Mouse (Mus musculus): ENCODE data around the gene Rpl9-ps6. TPM values are rescaled to one million over a fixed set of nuclear protein-coding genes. Genes with fewer than 3 reads are reported as not detected.
A peak's percentile ranks its signal among the peaks of the same experiment; 100 is the strongest.

Gene Rpl9-ps6
- polyA plus RNA-seq, 1 experiment: 2.3 TPM

DNA sequence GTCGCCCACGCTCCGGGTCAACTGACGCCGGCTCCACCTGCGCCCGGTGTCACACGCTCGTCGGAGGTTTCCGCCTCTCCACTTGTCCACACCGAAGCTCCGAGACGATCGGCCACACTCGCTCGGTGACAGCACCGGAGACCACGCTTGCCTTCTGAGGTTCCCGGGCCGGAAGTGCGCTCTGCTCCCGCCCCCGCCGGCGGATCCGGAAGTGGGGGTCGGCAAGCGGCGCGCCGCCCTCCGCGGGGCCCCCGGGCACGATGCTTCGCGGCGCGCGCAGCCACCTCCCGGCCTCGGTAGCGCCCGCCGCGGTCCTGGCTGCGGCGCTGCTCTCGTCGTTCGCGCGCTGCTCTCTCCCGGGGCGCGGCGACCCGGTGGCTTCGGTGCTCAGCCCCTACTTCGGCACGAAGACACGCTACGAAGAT lies 19.3 kb upstream of the Rpl9-ps6 start, which contains the start of gene Minpp1:
Minpp1 (plus strand) TSS at position 89 of the 425 bp plus-strand sequence.
- no peaks in the 10 kb centered on the region for H3K36me3 ChIP-seq (replicated peaks; ENCODE audit: low read length)
- peaks cover 29% of the 10 kb centered on the region for H3K4me1 ChIP-seq
- peak within 1 kb of the TSS; percentile 97 for H3K4me3 ChIP-seq (replicated peaks)
- H3K9me3 ChIP-seq: no peaks in the 10 kb centered on the region
- H3K27me3 ChIP-seq (replicated peaks): peaks cover 2% of the 10 kb centered on the region
- no peak for TF ChIP-seq GATA1 (IDR thresholded peaks at IDR 0.05; ENCODE audit: borderline replicate concordance, low read length)
- TF ChIP-seq FLI1 (IDR thresholded peaks at IDR 0.05; ENCODE audit: low read length): peak; percentile 88; the same call in 1 of the 2 replicates

DNA sequence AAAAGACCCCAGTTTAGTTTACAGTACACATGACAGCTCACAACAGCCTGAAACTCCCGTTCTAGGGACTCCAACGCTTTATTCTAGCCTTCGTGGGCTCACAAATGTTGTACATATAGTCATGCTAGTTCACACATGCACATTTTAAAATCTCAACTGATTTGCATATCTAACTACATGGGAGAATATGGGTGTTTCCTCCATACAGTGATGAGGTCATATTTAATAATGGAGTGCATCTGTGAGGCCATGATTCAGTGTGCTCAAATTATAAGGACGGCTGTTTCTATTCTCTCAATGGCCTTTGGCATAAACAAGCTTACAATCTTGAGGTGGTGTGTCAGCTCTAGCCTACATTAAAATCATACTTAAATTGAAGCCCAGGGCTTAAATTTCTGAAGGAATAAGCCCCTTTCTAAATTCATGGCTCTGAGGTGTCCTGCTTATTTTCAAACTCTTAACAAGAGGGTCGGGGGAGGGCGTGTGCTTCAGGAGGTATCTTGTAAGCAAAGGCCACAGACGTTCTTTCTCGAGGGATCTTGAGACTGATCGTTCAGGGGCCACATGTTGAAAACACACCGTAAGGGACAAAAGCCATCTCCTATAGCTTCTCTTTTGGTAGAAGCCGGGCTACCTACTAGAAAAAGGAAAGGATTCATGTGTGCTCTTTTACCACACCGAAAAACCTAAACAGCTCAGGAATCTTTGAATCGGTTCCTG lies 18.7 kb upstream of the Rpl9-ps6 start:
- H3K27me3 ChIP-seq (replicated peaks): peaks cover 2% of the 10 kb centered on the region
- no peaks in the 10 kb centered on the region for H3K9me3 ChIP-seq
- H3K4me3 ChIP-seq (replicated peaks): peak overlapping the region; percentile 97
- H3K4me1 ChIP-seq: peaks cover 28% of the 10 kb centered on the region
- no peak for TF ChIP-seq GATA1 (IDR thresholded peaks at IDR 0.05; ENCODE audit: borderline replicate concordance, low read length)
- TF ChIP-seq FLI1 (IDR thresholded peaks at IDR 0.05; ENCODE audit: low read length): no peak
- H3K36me3 ChIP-seq (replicated peaks; ENCODE audit: low read length): no peaks in the 10 kb centered on the region

DNA sequence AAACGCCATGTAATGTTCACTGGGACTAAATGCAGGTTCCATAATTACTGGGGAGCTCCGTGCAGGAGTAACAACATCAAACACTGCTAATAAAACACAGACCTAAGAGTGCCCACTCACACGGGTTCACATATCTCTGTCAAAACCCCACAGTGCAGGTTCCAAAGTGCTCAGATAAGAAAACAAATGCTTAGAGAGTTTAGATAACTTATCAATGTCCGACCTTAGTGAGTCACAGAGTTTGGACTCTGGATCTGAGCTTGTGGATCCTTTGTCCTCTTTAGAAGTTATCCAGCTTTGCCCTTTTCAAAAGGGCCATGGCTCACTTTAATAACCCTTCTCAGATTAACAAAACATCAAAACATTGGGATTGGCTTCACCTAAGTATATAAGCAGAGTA lies 15.1 kb upstream of the Rpl9-ps6 start:
- peaks cover 10% of the 10 kb centered on the region for H3K4me1 ChIP-seq
- H3K36me3 ChIP-seq (replicated peaks; ENCODE audit: low read length): no peaks in the 10 kb centered on the region
- H3K4me3 ChIP-seq (replicated peaks): no peak overlapping the region
- H3K9me3 ChIP-seq: no peaks in the 10 kb centered on the region
- H3K27me3 ChIP-seq (replicated peaks): peaks cover 2% of the 10 kb centered on the region
- no peak for TF ChIP-seq GATA1 (IDR thresholded peaks at IDR 0.05; ENCODE audit: borderline replicate concordance, low read length)
- TF ChIP-seq FLI1 (IDR thresholded peaks at IDR 0.05; ENCODE audit: low read length): no peak

DNA sequence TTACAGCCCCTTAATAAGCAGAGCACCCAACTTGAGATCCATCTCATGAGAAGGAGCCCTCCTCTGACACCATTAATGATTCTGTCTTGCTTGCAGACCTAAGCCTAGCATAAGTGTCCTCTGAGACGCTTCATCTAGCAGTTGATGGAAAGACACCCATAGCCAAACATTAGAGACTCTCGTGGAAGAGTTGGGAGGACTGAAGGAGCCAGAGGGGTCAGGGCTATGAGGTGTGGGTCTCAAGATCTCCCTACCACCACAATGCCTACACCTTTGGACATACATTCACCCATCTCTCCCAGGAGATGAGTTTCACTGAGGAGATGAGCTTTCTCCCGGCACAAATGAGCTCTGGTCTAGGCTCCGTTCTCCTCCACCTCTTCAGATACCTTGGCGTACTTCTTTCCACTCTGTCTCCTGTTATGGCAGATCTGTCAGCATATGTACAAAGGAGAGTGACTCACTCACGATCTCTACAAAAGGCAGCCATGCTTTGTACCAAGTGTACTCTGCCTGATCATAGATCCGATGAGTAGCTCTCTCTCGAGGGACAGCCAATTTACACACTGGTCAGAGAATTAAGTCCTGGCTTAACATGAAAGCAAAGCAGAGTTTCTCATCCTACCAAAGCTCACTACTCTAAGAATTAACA lies 14.5 kb upstream of the Rpl9-ps6 start:
- peaks cover 2% of the 10 kb centered on the region for H3K27me3 ChIP-seq (replicated peaks)
- no peak for TF ChIP-seq FLI1 (IDR thresholded peaks at IDR 0.05; ENCODE audit: low read length)
- no peak for TF ChIP-seq GATA1 (IDR thresholded peaks at IDR 0.05; ENCODE audit: borderline replicate concordance, low read length)
- no peak overlapping the region for H3K4me3 ChIP-seq (replicated peaks)
- H3K36me3 ChIP-seq (replicated peaks; ENCODE audit: low read length): no peaks in the 10 kb centered on the region
- H3K4me1 ChIP-seq: peaks cover 13% of the 10 kb centered on the region; the same call in 1 of the 2 replicates
- H3K9me3 ChIP-seq: no peaks in the 10 kb centered on the region

DNA sequence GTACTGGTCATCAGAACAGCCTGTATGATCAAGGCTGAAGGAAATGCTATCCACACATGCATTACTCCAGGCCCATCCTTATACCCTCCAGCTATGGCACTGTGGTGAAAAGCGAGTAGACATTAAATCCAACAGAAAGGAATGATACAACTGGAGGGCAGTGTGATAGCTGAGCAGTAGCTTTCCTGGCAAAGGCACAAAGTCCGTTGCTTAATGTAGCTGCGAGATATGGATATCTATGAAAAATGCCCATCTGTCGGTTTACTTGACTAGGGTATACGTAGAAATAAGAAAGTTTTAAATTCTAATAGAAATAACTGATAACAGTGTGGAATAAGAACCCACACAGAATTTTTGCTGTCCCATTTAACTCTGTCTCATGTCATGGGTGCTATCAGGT lies 13.9 kb upstream of the Rpl9-ps6 start:
- Histone ChIP-seq H3K36me3 (replicated peaks; ENCODE audit: low read length) (no peaks in the 10 kb centered on the region), H3K27me3 (replicated peaks) (peaks cover 2% of the 10 kb centered on the region), H3K4me3 (replicated peaks) (no peak overlapping the region), H3K9me3 (no peaks in the 10 kb centered on the region), H3K4me1 (peaks cover 12% of the 10 kb centered on the region; the same call in 1 of the 2 replicates)
- TF ChIP-seq FLI1 (IDR thresholded peaks at IDR 0.05; ENCODE audit: low read length) (no peak), GATA1 (IDR thresholded peaks at IDR 0.05; ENCODE audit: borderline replicate concordance, low read length) (no peak)

DNA sequence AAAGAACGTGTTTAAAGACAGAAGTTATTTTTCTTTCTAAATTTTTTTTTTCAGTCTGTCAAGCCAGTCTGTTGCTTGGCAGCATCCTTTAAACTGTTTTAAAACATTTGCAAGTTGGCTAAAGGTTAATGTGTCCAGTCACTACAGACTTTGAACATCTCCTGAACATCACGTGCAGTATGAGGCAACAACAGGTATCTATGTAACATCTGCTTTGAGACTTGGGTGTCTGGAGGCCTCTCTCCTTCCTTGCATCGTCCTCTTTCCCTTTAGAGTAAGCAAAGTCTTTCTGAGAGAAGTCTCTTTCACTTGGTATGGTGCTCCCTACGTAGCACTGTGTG lies 10.3 kb upstream of the Rpl9-ps6 start:
- H3K4me1 ChIP-seq: peaks cover 6% of the 10 kb centered on the region

DNA sequence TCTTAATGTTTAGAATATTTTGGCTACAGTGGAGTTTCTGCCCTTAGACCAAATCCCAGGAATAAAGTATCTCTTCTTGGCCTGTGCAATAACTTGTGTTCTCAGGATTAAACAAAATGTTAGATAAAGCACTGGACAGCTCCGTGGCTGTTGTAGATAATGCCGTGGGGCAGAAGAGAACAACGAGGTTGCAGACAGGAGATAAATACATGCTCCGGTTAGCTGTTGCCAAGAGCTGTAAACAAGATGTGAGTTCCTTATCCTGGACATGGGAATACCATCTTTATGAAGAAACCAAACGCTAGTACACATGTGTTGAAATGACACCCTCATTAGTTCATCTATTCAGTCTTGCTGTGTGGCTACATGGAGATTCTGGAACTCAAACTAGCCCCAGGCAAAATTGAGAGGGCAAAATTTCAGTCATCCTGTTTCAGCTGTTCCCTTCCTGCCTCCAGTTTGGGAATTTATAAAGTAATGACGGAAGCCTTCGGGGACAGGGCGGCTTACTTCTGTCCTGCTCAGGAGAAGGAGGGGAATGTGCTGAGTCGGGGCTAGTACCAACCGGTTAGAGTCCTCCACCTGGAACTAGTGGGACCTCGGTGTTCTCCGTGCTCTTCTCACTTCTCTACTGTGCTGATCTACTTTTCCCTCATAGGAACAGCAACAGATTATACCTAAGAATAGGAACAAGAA lies 9.8 kb upstream of the Rpl9-ps6 start:
- H3K4me1 ChIP-seq: peaks cover 6% of the 10 kb centered on the region

More for the DNA sequence above, 10.3 kb upstream of the Rpl9-ps6 start:
- no peak for TF ChIP-seq FLI1 (IDR thresholded peaks at IDR 0.05; ENCODE audit: low read length)
- no peak for TF ChIP-seq GATA1 (IDR thresholded peaks at IDR 0.05; ENCODE audit: borderline replicate concordance, low read length)
- Histone ChIP-seq H3K27me3 (replicated peaks) (peaks cover 2% of the 10 kb centered on the region), H3K36me3 (replicated peaks; ENCODE audit: low read length) (no peaks in the 10 kb centered on the region), H3K4me3 (replicated peaks) (no peak overlapping the region), H3K9me3 (peaks cover 5% of the 10 kb centered on the region)

DNA sequence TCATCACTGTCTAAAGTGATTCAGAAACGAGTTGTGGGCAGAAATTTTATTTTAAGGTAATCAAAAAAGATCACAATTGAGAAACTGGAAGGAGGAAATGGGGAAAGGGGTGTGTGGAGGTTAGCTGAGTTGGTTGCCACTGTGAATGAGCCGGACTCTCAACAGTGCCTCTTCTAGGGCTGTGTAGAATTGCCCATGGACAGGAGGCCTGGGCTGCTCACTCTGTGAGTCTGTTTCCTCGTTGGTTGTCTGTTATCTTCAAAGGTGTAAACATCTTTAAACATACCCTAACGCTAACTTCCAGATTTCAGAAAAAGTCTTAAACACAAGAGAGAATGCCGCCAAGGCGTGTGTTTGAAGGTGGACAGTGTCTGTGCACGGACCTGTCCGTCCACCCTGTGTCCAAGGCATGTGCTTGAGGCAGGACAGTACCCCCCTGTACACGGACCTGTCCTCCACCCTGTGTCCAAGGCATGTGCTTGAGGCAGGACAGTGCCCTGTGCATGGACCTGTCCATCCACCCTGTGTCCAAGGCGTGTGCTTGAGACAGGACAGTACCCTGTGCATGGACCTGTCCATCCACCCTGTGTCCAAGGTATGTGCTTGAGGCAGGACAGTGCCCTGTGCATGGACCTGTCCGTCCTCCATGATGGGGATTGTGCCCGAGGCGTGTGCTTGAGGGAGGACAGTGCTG lies 4.3 kb upstream of the Rpl9-ps6 start:
- H3K36me3 ChIP-seq (replicated peaks; ENCODE audit: low read length): no peaks in the 10 kb centered on the region
- peaks cover 5% of the 10 kb centered on the region for H3K9me3 ChIP-seq
- peaks cover 13% of the 10 kb centered on the region for H3K4me1 ChIP-seq
- no peak overlapping the region for H3K4me3 ChIP-seq (replicated peaks)
- TF ChIP-seq FLI1 (IDR thresholded peaks at IDR 0.05; ENCODE audit: low read length) (no peak), GATA1 (IDR thresholded peaks at IDR 0.05; ENCODE audit: borderline replicate concordance, low read length) (no peak)
- peaks cover 8% of the 10 kb centered on the region for H3K27me3 ChIP-seq (replicated peaks)

More for the DNA sequence above, 9.8 kb upstream of the Rpl9-ps6 start:
- no peak for TF ChIP-seq FLI1 (IDR thresholded peaks at IDR 0.05; ENCODE audit: low read length)
- no peak for TF ChIP-seq GATA1 (IDR thresholded peaks at IDR 0.05; ENCODE audit: borderline replicate concordance, low read length)
- Histone ChIP-seq H3K27me3 (replicated peaks) (peaks cover 3% of the 10 kb centered on the region), H3K9me3 (peaks cover 5% of the 10 kb centered on the region), H3K4me3 (replicated peaks) (no peak overlapping the region), H3K36me3 (replicated peaks; ENCODE audit: low read length) (no peaks in the 10 kb centered on the region)

DNA sequence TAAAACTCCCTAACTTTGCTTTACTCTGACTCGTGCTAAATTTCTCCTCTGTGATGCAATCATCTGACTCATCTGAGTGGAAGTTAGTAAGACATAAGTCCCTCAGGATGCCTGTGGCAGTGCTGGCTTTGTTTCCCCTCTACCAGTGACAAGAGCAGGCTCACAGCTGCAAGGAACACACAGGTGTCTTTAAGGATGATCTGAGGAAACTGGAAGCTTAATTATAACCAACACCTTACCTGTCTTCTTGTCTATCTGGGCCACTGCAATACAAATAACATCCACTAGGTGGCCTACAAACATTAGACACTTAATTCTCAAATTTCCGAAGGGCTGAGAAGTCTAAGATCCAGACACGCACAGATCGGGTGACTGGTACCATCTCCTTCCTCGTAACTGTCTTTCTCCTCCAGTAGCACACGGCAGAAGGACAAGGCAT lies 3.7 kb upstream of the Rpl9-ps6 start:
- Histone ChIP-seq H3K27me3 (replicated peaks) (peaks cover 8% of the 10 kb centered on the region), H3K36me3 (replicated peaks; ENCODE audit: low read length) (no peaks in the 10 kb centered on the region), H3K4me1 (peaks cover 19% of the 10 kb centered on the region), H3K4me3 (replicated peaks) (peak overlapping the region; percentile 69), H3K9me3 (peaks cover 5% of the 10 kb centered on the region)
- no peak for TF ChIP-seq FLI1 (IDR thresholded peaks at IDR 0.05; ENCODE audit: low read length)
- TF ChIP-seq GATA1 (IDR thresholded peaks at IDR 0.05; ENCODE audit: borderline replicate concordance, low read length): no peak
